Mouse (Mus musculus) myocyte (in vitro differentiated cells): ENCODE data around the gene Tbx19. TPM values are rescaled to one million over a fixed set of nuclear protein-coding genes. Genes with fewer than 3 reads are reported as not detected.
A peak's percentile ranks its signal among the peaks of the same experiment; 100 is the strongest.

Experiments
- H3K27me3 ChIP-seq: one replicate; pipeline ENCODE4 v1.6.1; 2011; ENCODE audit not compliant: control insufficient read depth, insufficient read depth, insufficient read length
- H3K36me3 ChIP-seq: one replicate; pipeline ENCODE4 v1.6.1; 2011; ENCODE audit not compliant: control insufficient read depth, insufficient read depth
- H3K4me2 ChIP-seq: one replicate; pipeline ENCODE4 v1.6.1; 2011; ENCODE audit warnings: low read depth, control low read depth
- H3K4me3 ChIP-seq: one replicate; pipeline ENCODE4 v1.5.1; 2011; ENCODE audit warnings: mild to moderate bottlenecking, control low read depth, moderate library complexity
- H3K79me2 ChIP-seq: one replicate; pipeline ENCODE4 v1.6.1; 2011; ENCODE audit not compliant: control insufficient read depth, insufficient read depth
- H3ac ChIP-seq: one replicate; pipeline ENCODE4 v1.6.1; 2011; ENCODE audit not compliant: control insufficient read depth, insufficient read length
- CEBPB ChIP-seq: IDR thresholded peaks from 2 replicates; pipeline ENCODE4 v1.6.1; 2011; ENCODE audit warnings: mild to moderate bottlenecking, moderate library complexity; ENCODE audit not compliant: poor library complexity, insufficient read depth, severe bottlenecking
- E2F4 ChIP-seq: IDR thresholded peaks from one replicate; pipeline ENCODE4 v1.6.1; 2011; ENCODE audit warnings: mild to moderate bottlenecking, control low read depth, moderate library complexity; ENCODE audit not compliant: insufficient read depth
- MAX ChIP-seq: IDR thresholded peaks from one replicate; pipeline ENCODE4 v1.6.1; 2011; ENCODE audit warnings: low read depth, mild to moderate bottlenecking, control low read depth
- MYOD1 ChIP-seq, 3 experiments: IDR thresholded peaks; one replicate each; pipeline ENCODE4 v1.6.1; 2011; ENCODE audit warnings: control low read depth in 2 of 3, low read depth in 2 of 3, mild to moderate bottlenecking in 2 of 3, moderate library complexity in 1 of 3; ENCODE audit not compliant: insufficient read length in 2 of 3, control insufficient read depth in 1 of 3
- MYOG ChIP-seq, 3 experiments: IDR thresholded peaks; one replicate each; pipeline ENCODE4 v1.6.1; 2011; ENCODE audit warnings: control low read depth in 2 of 3, low read depth in 2 of 3, mild to moderate bottlenecking in 2 of 3; ENCODE audit not compliant: insufficient read length in 2 of 3, control insufficient read depth in 1 of 3, insufficient read depth in 1 of 3
- POLR2A ChIP-seq: IDR thresholded peaks from one replicate; pipeline ENCODE4 v1.6.1; 2011; ENCODE audit warnings: low read depth, mild to moderate bottlenecking, control low read depth, moderate library complexity; ENCODE audit not compliant: insufficient read length
- POLR2AphosphoS2 ChIP-seq: IDR thresholded peaks from one replicate; pipeline ENCODE4 v1.6.1; 2011; ENCODE audit warnings: low read depth, control low read depth; ENCODE audit not compliant: insufficient read length
- REST ChIP-seq: IDR thresholded peaks from one replicate; pipeline ENCODE4 v1.6.1; 2011; ENCODE audit warnings: mild to moderate bottlenecking, control low read depth, moderate library complexity; ENCODE audit not compliant: insufficient read depth, insufficient read length
- SRF ChIP-seq: IDR thresholded peaks from one replicate; pipeline ENCODE4 v1.6.1; 2011; ENCODE audit warnings: low read depth; ENCODE audit not compliant: control insufficient read depth, insufficient read length
- TCF12 ChIP-seq: IDR thresholded peaks from one replicate; pipeline ENCODE4 v1.6.1; 2011; ENCODE audit warnings: mild to moderate bottlenecking, control low read depth; ENCODE audit not compliant: poor library complexity, insufficient read depth, severe bottlenecking
- TCF3 ChIP-seq: IDR thresholded peaks from one replicate; pipeline ENCODE4 v1.6.1; 2011; ENCODE audit warnings: low read depth, control low read depth; ENCODE audit not compliant: insufficient read length
- USF1 ChIP-seq: IDR thresholded peaks from one replicate; pipeline ENCODE4 v1.6.1; 2011; ENCODE audit warnings: low read depth, mild to moderate bottlenecking, control low read depth, moderate library complexity
- polyA plus RNA-seq: library from polyadenylated mRNA; unstranded; fragments of >200 nt; fragmentation: generic; extraction: Trizol; gene quantifications from one replicate; pipeline ENCODE4 v1.2.1, GENCODE M21; 2012; ENCODE audit warnings: missing spikeins

The Tbx19 gene
- polyA plus RNA-seq, 1 experiment = not detected

DNA sequence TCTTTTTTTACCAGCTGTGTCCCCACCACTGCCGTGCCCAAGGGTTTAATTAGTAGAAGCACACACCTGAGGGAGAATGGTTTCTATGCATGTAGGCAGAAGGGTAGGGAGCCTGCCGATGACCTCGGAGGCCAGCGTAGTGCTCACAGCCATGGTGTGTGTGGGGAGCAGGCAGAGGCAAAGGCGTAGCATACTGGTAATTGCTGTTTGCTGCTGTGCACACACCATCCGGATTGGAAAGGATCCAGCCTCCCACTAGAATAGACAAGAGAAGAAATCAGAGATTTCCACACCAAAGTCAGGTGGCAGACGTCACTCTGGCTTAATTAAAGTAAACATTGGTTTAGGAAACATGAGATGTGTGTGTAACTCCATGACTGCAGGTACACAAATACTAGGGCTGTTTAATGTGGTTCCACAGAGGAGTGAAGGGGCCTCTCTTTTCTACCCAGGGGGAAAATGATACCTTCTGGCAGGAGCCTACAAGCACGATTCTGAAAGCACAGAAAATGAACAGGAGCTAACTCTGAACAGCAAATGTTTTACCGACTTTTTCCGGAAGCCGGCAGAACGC is 18.1 kb downstream of the Tbx19 start:
- H3K27me3 ChIP-seq = peaks cover 10% of the 10 kb centered on the region
- H3K79me2 ChIP-seq = no peaks in the 10 kb centered on the region
- no peak overlapping the region for H3K4me2 ChIP-seq
- H3K4me3 ChIP-seq = no peak overlapping the region
- no peak for TF ChIP-seq MYOD1 (IDR thresholded peaks at IDR 0.05; ENCODE audit: control insufficient read depth in 1 of 3, insufficient read length in 2 of 3, low read depth in 2 of 3)
- no peak for TF ChIP-seq MYOG (IDR thresholded peaks at IDR 0.05; ENCODE audit: control insufficient read depth in 1 of 3, insufficient read depth in 1 of 3, insufficient read length in 2 of 3, low read depth in 2 of 3)
- no peak for TF ChIP-seq TCF3
- TF ChIP-seq CEBPB = no peak
- no peak for TF ChIP-seq E2F4
- TF ChIP-seq SRF = no peak
- TF ChIP-seq POLR2A = no peak
- TF ChIP-seq MAX = no peak
- TF ChIP-seq TCF12 = no peak
- no peak for TF ChIP-seq USF1
- TF ChIP-seq POLR2AphosphoS2 = no peak
- TF ChIP-seq REST = no peak
- H3ac ChIP-seq = no peak overlapping the region
- no peaks in the 10 kb centered on the region for H3K36me3 ChIP-seq

DNA sequence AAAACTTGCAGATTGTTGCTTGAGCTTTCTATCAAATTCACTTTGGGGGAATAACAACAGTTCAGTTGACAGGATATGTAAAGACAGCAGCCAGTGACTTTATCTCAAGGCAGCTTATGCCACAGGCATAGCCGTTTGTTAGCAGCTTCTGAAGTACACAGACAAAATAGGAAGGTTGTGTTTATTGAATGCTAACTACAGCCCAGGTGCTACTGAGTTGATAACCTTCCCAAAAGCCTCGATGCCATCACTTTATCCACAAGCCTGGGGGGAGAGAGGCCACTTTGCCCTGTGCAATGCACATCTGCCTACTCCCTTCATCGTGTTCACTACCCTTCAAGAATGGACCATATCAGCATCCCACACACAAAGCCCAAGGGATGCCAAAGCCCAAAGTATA is 20.3 kb downstream of the Tbx19 start:
- no peak overlapping the region for H3K4me3 ChIP-seq
- no peaks in the 10 kb centered on the region for H3K36me3 ChIP-seq

DNA sequence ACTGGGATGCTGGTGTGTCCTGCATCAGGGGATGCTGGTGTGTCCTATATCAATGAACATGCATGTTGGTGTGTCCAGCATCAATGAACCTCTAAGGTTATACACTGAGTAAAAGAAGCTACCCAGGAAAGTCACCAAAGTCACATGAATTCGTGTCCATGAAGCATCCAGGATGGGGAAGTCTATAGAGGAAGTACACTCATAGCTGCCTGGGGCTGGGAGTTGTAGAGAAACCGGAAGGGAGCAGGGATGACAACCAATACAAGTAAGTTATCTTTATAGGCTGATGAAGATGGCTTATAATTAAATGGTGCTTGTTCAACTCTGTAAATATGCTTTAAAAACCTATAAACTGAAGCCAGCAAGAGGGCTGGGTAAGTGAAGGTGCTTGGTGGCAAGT is 26.7 kb downstream of the Tbx19 start:
- H3K4me3 ChIP-seq = no peak overlapping the region
- no peak overlapping the region for H3ac ChIP-seq
- TF ChIP-seq USF1 = no peak
- H3K27me3 ChIP-seq = peaks cover 14% of the 10 kb centered on the region
- no peak overlapping the region for H3K4me2 ChIP-seq
- no peaks in the 10 kb centered on the region for H3K79me2 ChIP-seq
- no peaks in the 10 kb centered on the region for H3K36me3 ChIP-seq

More for the DNA sequence above, 20.3 kb downstream of the Tbx19 start:
- Histone ChIP-seq H3K79me2 (no peaks in the 10 kb centered on the region), H3K4me2 (no peak overlapping the region), H3ac (no peak overlapping the region), H3K27me3 (peaks cover 10% of the 10 kb centered on the region)
- TF ChIP-seq MYOD1 (IDR thresholded peaks at IDR 0.05; ENCODE audit: control insufficient read depth in 1 of 3, insufficient read length in 2 of 3, low read depth in 2 of 3) = no peak
- TF ChIP-seq CEBPB = no peak
- TF ChIP-seq E2F4 = no peak
- no peak for TF ChIP-seq MAX
- TF ChIP-seq USF1 = no peak
- TF ChIP-seq TCF3 = no peak
- no peak for TF ChIP-seq SRF
- TF ChIP-seq MYOG (IDR thresholded peaks at IDR 0.05; ENCODE audit: control insufficient read depth in 1 of 3, insufficient read depth in 1 of 3, insufficient read length in 2 of 3, low read depth in 2 of 3) = no peak
- no peak for TF ChIP-seq REST
- no peak for TF ChIP-seq POLR2AphosphoS2
- no peak for TF ChIP-seq POLR2A
- no peak for TF ChIP-seq TCF12

DNA sequence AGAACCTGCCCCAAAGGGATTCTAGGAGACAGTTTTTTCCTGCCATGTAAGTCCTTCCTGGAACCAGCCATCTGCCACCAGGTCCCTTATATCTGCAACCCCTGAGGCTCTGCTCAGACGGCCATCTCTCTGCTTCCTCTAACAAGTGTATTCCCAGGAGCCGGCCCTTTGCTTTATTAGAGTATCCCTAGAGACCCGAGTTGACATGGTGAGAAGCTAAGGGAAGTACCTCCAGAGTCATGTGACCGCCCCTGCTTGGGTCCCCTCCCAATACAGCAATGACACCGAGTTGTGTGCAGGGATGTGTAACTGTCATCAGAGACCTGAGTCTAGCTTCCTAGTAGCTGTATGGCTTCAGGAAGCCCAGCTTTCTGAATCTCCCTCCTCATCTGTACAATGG is 27.3 kb downstream of the Tbx19 start:
- H3K79me2 ChIP-seq = no peaks in the 10 kb centered on the region
- peaks cover 12% of the 10 kb centered on the region for H3K27me3 ChIP-seq
- no peak for TF ChIP-seq E2F4
- H3K4me2 ChIP-seq = no peak overlapping the region
- H3K36me3 ChIP-seq = no peaks in the 10 kb centered on the region
- H3K4me3 ChIP-seq = no peak overlapping the region
- no peak overlapping the region for H3ac ChIP-seq

DNA sequence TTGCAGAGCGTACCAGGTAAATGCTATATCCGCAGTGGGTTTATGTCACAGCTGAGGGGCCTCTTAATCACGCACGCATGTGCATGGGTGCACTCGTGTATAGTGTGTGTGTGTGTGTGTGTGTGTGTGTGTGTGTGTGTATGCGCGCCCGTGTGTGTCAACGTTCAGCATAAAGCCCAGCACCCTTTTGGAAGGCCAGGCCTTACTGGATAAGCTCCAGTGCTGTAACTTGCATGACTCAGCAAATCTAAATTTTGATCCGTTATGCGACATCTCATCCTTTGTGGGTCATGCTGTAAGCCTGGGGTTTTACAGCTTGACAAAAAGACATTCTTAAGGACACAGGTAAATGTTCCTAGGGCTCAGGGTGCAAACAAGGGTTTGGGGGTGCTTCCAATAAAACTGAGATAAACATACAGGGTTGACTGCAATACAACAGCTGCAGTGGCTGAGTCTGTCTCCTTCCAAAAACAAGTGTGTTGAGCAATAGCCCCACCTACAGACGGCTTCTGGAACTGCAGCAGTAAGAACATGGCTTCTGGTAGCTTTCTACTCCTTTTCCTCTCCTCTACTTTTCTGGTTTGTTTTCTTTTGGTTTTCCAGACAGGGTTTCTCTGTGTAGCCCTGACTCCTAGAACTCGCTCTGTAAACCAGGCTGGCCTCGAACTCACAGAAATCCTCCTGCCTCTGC is 28.2 kb downstream of the Tbx19 start:
- H3K36me3 ChIP-seq = no peaks in the 10 kb centered on the region
- peaks cover 4% of the 10 kb centered on the region for H3K27me3 ChIP-seq
- H3ac ChIP-seq = no peak overlapping the region
- no peak overlapping the region for H3K4me3 ChIP-seq
- no peaks in the 10 kb centered on the region for H3K79me2 ChIP-seq
- H3K4me2 ChIP-seq = no peak overlapping the region
- no peak for TF ChIP-seq POLR2A
- TF ChIP-seq MYOD1 (IDR thresholded peaks at IDR 0.05; ENCODE audit: control insufficient read depth in 1 of 3, insufficient read length in 2 of 3, low read depth in 2 of 3) = peak; percentile 27 to 62 (median 49)
- no peak for TF ChIP-seq MAX
- TF ChIP-seq E2F4 = no peak
- TF ChIP-seq SRF = no peak
- no peak for TF ChIP-seq CEBPB
- TF ChIP-seq TCF3 = no peak
- no peak for TF ChIP-seq TCF12
- no peak for TF ChIP-seq REST
- TF ChIP-seq MYOG (IDR thresholded peaks at IDR 0.05; ENCODE audit: control insufficient read depth in 1 of 3, insufficient read depth in 1 of 3, insufficient read length in 2 of 3, low read depth in 2 of 3) = peak in 2 of 3 experiments; percentile 11 to 52
- no peak for TF ChIP-seq POLR2AphosphoS2
- TF ChIP-seq USF1 = no peak
